33 mouse cellular contexts compared by ENCODE assay signal in the genomic region with DNA sequence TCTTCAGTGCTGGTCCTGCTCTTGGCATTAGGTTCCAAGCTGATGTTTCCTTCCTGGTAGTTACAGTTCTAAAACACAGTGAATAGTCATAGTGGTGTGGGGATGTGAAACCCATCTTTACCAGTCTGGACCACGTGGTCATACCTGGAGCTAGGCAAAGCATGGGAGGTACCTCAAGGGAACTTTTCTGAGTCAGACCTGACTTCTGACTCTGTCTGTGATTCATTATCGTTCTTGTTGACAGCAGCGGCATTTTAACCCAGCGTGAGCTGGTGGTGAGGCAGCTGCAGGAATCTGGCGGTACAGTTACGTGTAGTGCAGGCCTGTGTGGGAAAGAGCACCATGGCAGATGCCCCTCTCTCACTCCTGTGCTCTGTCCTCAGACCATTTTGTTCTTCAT. TPM values are rescaled to one million over a fixed set of nuclear protein-coding genes. Genes with fewer than 3 reads are reported as not detected.
"Had no signal": no experiment of that assay in that cellular context is flagged by ENCODE, and none has a peak within 500 bp of the region (broad histone marks: within the 10 kb centered on the region; RNA-seq: fewer than 3 reads in every experiment).

No protein-coding gene starts in this region.

- H3K4me1 ChIP-seq: embryonic facial prominence, embryonic 10.5 days; embryonic facial prominence, embryonic 12.5 days; embryonic facial prominence, embryonic 13.5 days; embryonic facial prominence, embryonic 15.5 days; forebrain, embryonic 10.5 days; forebrain, embryonic 12.5 days; forebrain, embryonic 13.5 days; forebrain, embryonic 15.5 days; heart, embryonic 10.5 days had no signal

- H3K4me3 ChIP-seq: embryonic facial prominence, embryonic 10.5 days; embryonic facial prominence, embryonic 12.5 days; embryonic facial prominence, embryonic 13.5 days; embryonic facial prominence, embryonic 15.5 days; erythroblast, embryonic 14.5 days; forebrain, embryonic 10.5 days; forebrain, embryonic 12.5 days; forebrain, embryonic 13.5 days; forebrain, embryonic 15.5 days; gastrocnemius, adult 2 months; heart, adult 2 months; heart, embryonic 10.5 days had no signal

- H3K27me3 ChIP-seq: embryonic facial prominence, embryonic 12.5 days; embryonic facial prominence, embryonic 13.5 days; embryonic facial prominence, embryonic 15.5 days; forebrain, embryonic 12.5 days; forebrain, embryonic 13.5 days; forebrain, embryonic 15.5 days had no signal

- H3K9me3 ChIP-seq: forebrain, embryonic 15.5 days had no signal

- H3K4me2 ChIP-seq: embryonic facial prominence, embryonic 12.5 days; embryonic facial prominence, embryonic 13.5 days; embryonic facial prominence, embryonic 15.5 days; forebrain, embryonic 12.5 days; forebrain, embryonic 13.5 days; forebrain, embryonic 15.5 days had no signal

- H3K27ac ChIP-seq: embryonic facial prominence, embryonic 10.5 days; embryonic facial prominence, embryonic 12.5 days; embryonic facial prominence, embryonic 13.5 days; embryonic facial prominence, embryonic 15.5 days; forebrain, embryonic 10.5 days; forebrain, embryonic 12.5 days; forebrain, embryonic 13.5 days; forebrain, embryonic 15.5 days; gastrocnemius, adult 2 months; heart, adult 2 months; heart, embryonic 10.5 days had no signal

- DNase-seq: cerebellum, postnatal 10 days; cerebellum, postnatal 14 days; cerebellum, postnatal 25 days; cerebellum, postnatal 36 days; embryo, embryonic 11 days; forebrain, postnatal 0 days; gastrocnemius, adult 2 months; gastrocnemius, postnatal 10 days; gastrocnemius, postnatal 14 days; gastrocnemius, postnatal 25 days; gastrocnemius, postnatal 36 days; heart, adult 11 months; heart, adult 18-20 months; heart, adult 2 months had no signal

- H3K9ac ChIP-seq: embryonic facial prominence, embryonic 12.5 days; embryonic facial prominence, embryonic 13.5 days; embryonic facial prominence, embryonic 15.5 days; forebrain, embryonic 12.5 days; forebrain, embryonic 13.5 days; forebrain, embryonic 15.5 days; forebrain, postnatal 0 days had no signal

RNA-seq across cellular contexts. Expression of a gene that starts 22.9 kb away (rescaled TPM):
- total RNA-seq: common myeloid progenitor, adult 5-6 weeks; gastrocnemius, adult 18-20 months; gastrocnemius, adult 2 months; gastrocnemius, adult 8-10 months; gastrocnemius, postnatal 14 days; gastrocnemius, postnatal 25 days; gastrocnemius, postnatal 36 days; gastrocnemius, postnatal 4 days; granulocyte monocyte progenitor cell, adult 5-6 weeks; heart, adult 18-20 months; heart, adult 2 months; heart, adult 8-10 months had no signal
- polyA plus RNA-seq: erythroblast, embryonic 14.5 days had no signal

RNA-seq across cellular contexts. Expression of a gene that starts 37.1 kb away (rescaled TPM):
- total RNA-seq: common myeloid progenitor, adult 5-6 weeks; forebrain, postnatal 0 days; granulocyte monocyte progenitor cell, adult 5-6 weeks had no signal
- polyA plus RNA-seq: cortical plate, adult 2 months; erythroblast, embryonic 14.5 days; frontal cortex, adult 2 months; gonadal fat pad, adult 2 months; heart, adult 2 months had no signal
